Mouse (Mus musculus): ENCODE results near the gene Osm. TPM values are rescaled to one million over a fixed set of nuclear protein-coding genes. Genes with fewer than 3 reads are reported as not detected.

The Osm gene
- polyA plus RNA-seq, 1 experiment from 2014 or later, result 1.3 TPM

DNA sequence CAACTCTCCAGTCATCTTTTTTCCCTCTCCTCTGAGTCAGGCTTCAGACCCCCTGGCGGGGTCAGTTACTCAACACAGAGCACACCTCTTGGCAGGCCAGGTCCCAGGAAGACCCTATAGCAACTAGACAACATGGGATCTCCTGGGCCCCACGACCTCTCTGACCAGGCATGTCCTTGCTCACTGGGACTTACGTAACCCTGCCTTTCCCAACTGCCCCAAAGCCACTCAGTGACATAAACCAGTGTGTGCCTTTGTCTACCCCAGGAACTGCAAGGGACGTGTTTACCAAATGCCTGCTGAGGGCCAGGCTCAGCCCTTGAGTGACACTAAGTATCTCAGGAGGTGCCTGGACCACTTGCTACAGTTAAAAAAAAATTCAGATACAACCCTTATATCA, 6.4 kb upstream of the Osm start:
- peak; percentile 71 for ATAC-seq
- Histone ChIP-seq H3K36me3 (replicated peaks; ENCODE audit: insufficient read depth, low read length) (no peaks in the 10 kb centered on the region), H3K9ac (replicated peaks) (no peak overlapping the region), H3K4me3 (ENCODE audit: low read depth, low read length) (no peak overlapping the region), H3K27ac (ENCODE audit: low read depth) (peak overlapping the region; percentile 44; the same call in 1 of the 2 replicates), H3K4me2 (ENCODE audit: low read depth, low read length) (no peak overlapping the region), H3K27me3 (ENCODE audit: insufficient read depth, low read length) (no peaks in the 10 kb centered on the region), H3K4me1 (ENCODE audit: insufficient read depth) (peaks cover 32% of the 10 kb centered on the region), H3K9me3 (ENCODE audit: low read length) (no peaks in the 10 kb centered on the region)
- TF ChIP-seq EP300 (IDR thresholded peaks at IDR 0.05; ENCODE audit: low read depth) (no peak), CTCF (IDR thresholded peaks at IDR 0.05; ENCODE audit: low read depth) (no peak)
- WGBS (ENCODE audit: insufficient replicate concordance), result 59% methylated on average over 4 of the region's 4 CpGs
- DNase-seq, result peak; percentile 52

DNA sequence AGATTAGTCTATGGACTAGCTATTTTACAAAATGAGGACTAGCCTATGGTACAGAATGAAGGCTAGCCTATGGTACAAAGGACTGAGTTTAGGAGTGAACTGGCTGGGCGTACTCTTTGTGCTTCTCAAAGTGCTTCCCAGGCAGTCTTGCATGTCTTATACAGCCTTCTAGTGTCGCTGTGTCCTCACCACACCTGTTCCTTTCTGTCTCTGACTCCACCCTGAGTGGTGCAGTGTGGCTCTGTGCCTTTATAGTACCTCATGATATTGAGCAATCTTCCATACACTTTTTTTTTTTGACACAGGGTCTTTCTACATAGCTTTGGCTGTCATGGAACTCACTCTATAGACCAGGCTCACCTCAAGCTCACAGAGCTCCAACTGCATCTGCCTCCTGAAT, 4.8 kb upstream of the Osm start:
- no peak for DNase-seq
- 89% methylated on average over 2 of the region's 2 CpGs for WGBS (ENCODE audit: insufficient replicate concordance)
- Histone ChIP-seq H3K4me2 (ENCODE audit: low read depth, low read length) (no peak overlapping the region), H3K27me3 (ENCODE audit: insufficient read depth, low read length) (no peaks in the 10 kb centered on the region), H3K9me3 (ENCODE audit: low read length) (no peaks in the 10 kb centered on the region), H3K4me1 (ENCODE audit: insufficient read depth) (peaks cover 46% of the 10 kb centered on the region), H3K27ac (ENCODE audit: low read depth) (no peak overlapping the region), H3K4me3 (ENCODE audit: low read depth, low read length) (no peak overlapping the region), H3K9ac (replicated peaks) (no peak overlapping the region), H3K36me3 (replicated peaks; ENCODE audit: insufficient read depth, low read length) (no peaks in the 10 kb centered on the region)
- TF ChIP-seq CTCF (IDR thresholded peaks at IDR 0.05; ENCODE audit: low read depth) (no peak), EP300 (IDR thresholded peaks at IDR 0.05; ENCODE audit: low read depth) (no peak)
- ATAC-seq, result no peak

DNA sequence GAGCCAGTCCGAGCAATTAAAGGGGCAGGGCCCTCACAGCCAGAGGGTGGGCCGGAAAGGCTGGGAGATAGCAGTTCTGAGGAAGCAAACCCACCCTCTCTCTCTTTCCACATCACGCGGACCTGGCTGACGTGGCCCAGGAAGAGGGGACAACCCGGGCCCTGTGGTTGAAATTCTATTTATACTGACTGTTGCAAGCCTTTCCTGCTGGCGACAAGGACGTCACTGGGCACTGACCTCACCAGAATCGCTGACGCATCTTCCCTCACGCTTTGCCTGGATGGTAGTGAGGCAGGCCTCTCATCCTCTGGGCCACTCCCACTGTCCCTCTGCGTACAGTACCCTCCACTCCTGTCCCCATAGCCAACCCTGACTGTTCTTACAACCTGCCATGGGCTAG, 3.6 kb upstream of the Osm start:
- H3K4me2 ChIP-seq (ENCODE audit: low read depth, low read length), result no peak overlapping the region
- DNase-seq (peak; percentile 62), ATAC-seq (peak; percentile 27)
- TF ChIP-seq EP300 (IDR thresholded peaks at IDR 0.05; ENCODE audit: low read depth), result peak; percentile 62; the same call in 1 of the 2 replicates
- TF ChIP-seq CTCF (IDR thresholded peaks at IDR 0.05; ENCODE audit: low read depth), result no peak
- WGBS (ENCODE audit: insufficient replicate concordance), result 33% methylated on average over 11 of the region's 12 CpGs
- H3K4me1 ChIP-seq (ENCODE audit: insufficient read depth), result peaks cover 47% of the 10 kb centered on the region
- no peak overlapping the region for H3K4me3 ChIP-seq (ENCODE audit: low read depth, low read length)
- no peaks in the 10 kb centered on the region for H3K36me3 ChIP-seq (replicated peaks; ENCODE audit: insufficient read depth, low read length)
- no peaks in the 10 kb centered on the region for H3K27me3 ChIP-seq (ENCODE audit: insufficient read depth, low read length)
- H3K27ac ChIP-seq (ENCODE audit: low read depth), result peak overlapping the region; percentile 67; the same call in 1 of the 2 replicates
- H3K9ac ChIP-seq (replicated peaks), result no peak overlapping the region
- H3K9me3 ChIP-seq (ENCODE audit: low read length), result no peaks in the 10 kb centered on the region

DNA sequence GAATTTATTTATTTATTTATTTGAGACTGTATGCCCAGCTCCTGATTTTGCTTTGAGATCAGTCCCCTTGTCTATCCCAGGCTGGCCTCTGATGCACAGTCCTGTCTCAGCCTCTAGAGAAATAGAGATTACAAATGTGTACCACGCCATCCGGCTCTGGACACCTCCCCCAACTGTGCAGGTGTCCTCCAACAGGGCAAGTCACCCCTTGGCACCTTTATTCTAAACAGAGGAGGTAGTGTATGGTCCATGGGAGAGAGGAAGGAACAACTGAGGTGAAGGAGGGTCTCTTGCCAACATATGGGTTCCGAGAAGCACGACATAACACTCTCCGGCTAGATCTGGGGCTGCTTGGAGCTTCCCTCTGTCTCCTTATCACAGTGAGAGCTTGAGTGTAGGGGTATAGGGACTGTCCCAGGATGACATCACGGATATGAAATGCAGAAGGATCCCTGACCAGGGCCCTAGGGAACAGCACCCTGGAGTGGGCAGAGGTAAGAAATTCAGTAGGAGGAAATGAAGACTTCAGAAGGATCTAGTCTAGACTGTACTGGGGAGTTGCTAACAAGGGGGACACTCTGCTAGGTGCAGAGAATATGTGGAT, 1.1 kb upstream of the Osm start:
- H3K9me3 ChIP-seq (ENCODE audit: low read length), result no peaks in the 10 kb centered on the region
- no peaks in the 10 kb centered on the region for H3K27me3 ChIP-seq (ENCODE audit: insufficient read depth, low read length)
- H3K4me2 ChIP-seq (ENCODE audit: low read depth, low read length), result peak overlapping the region; percentile 88
- H3K4me3 ChIP-seq (ENCODE audit: low read depth, low read length), result no peak overlapping the region
- ATAC-seq (no peak), DNase-seq (no peak)
- WGBS (ENCODE audit: insufficient replicate concordance), result 69% methylated on average over 6 of the region's 6 CpGs
- peak overlapping the region; percentile 88 for H3K27ac ChIP-seq (ENCODE audit: low read depth)
- H3K36me3 ChIP-seq (replicated peaks; ENCODE audit: insufficient read depth, low read length), result peaks cover 13% of the 10 kb centered on the region; the same call in 1 of the 2 replicates
- peaks cover 28% of the 10 kb centered on the region for H3K4me1 ChIP-seq (ENCODE audit: insufficient read depth)
- TF ChIP-seq CTCF (IDR thresholded peaks at IDR 0.05; ENCODE audit: low read depth) (no peak), EP300 (IDR thresholded peaks at IDR 0.05; ENCODE audit: low read depth) (no peak)
- 0 out of 2 replicates have a peak overlapping the region, but pooled peaks have one; percentile 59 for H3K9ac ChIP-seq (replicated peaks)

DNA sequence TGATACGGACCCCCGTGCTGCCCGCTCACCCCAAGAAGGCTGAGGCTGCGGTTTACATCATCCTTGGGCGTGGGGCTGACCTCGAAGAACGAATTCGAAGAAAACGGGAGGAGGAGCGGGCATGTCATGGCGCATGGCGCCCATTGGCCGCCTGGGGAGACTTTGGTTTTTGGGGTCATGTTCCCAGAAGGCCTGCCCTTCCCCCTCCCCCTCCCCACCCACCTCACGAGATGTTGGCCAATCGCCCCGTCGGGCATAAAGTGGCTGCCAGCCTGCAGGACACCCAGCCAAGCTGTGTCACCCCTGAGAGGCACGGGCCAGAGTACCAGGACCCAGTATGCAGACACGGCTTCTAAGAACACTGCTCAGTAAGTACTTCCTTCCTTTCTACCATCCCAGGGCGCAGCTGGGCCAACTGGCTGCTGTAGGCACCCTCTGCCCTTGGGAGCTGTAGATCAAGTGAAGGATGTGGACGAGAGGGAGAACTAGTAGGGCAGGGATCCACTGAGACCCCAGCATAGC, 387 bp downstream of the Osm start:
- ATAC-seq (peak; percentile 41), DNase-seq (peak; percentile 54)
- Histone ChIP-seq H3K9me3 (ENCODE audit: low read length) (no peaks in the 10 kb centered on the region), H3K27me3 (ENCODE audit: insufficient read depth, low read length) (no peaks in the 10 kb centered on the region), H3K4me1 (ENCODE audit: insufficient read depth) (peaks cover 27% of the 10 kb centered on the region), H3K27ac (ENCODE audit: low read depth) (peak overlapping the region; percentile 88), H3K9ac (replicated peaks) (peak overlapping the region; percentile 59), H3K4me2 (ENCODE audit: low read depth, low read length) (peak overlapping the region; percentile 88), H3K36me3 (replicated peaks; ENCODE audit: insufficient read depth, low read length) (peaks cover 13% of the 10 kb centered on the region; the same call in 1 of the 2 replicates), H3K4me3 (ENCODE audit: low read depth, low read length) (peak overlapping the region; percentile 59)
- 52% methylated on average over 21 of the region's 21 CpGs for WGBS (ENCODE audit: insufficient replicate concordance)
- no peak for TF ChIP-seq CTCF (IDR thresholded peaks at IDR 0.05; ENCODE audit: low read depth)
- TF ChIP-seq EP300 (IDR thresholded peaks at IDR 0.05; ENCODE audit: low read depth), result no peak

DNA sequence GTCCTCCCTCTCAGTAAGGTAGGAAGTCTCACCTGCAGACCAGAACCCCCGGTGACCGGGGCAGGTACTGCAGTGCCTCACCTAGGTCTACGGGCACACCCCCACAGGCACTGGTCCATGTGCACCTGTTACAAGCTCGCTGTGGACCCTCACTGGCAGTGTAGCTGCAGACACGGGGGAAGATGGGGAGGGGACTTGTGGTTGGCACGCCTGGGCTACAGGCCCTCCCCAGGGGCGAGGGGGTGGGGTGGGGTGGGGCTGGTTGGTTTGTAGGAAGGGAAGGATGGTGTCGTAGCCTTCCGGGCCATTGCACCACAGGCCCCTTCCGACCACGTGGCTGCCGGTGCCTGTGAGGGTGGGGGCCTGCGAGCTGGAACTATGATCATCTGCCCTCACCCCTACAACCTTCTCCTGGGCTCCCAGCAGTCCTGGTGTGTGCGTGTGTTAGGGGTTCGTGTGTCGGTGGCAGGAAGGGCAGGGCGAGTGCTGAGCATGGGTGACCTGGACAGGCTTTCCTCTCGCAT, 1.2 kb downstream of the Osm start:
- Histone ChIP-seq H3K4me2 (ENCODE audit: low read depth, low read length) (peak overlapping the region; percentile 88), H3K9me3 (ENCODE audit: low read length) (no peaks in the 10 kb centered on the region), H3K36me3 (replicated peaks; ENCODE audit: insufficient read depth, low read length) (peaks cover 13% of the 10 kb centered on the region; the same call in 1 of the 2 replicates), H3K4me3 (ENCODE audit: low read depth, low read length) (peak overlapping the region; percentile 59), H3K27ac (ENCODE audit: low read depth) (peak overlapping the region; percentile 88), H3K4me1 (ENCODE audit: insufficient read depth) (peaks cover 27% of the 10 kb centered on the region), H3K9ac (replicated peaks) (peak overlapping the region; percentile 59), H3K27me3 (ENCODE audit: insufficient read depth, low read length) (no peaks in the 10 kb centered on the region)
- WGBS (ENCODE audit: insufficient replicate concordance), result 33% methylated on average over 18 of the region's 18 CpGs
- TF ChIP-seq EP300 (IDR thresholded peaks at IDR 0.05; ENCODE audit: low read depth) (no peak), CTCF (IDR thresholded peaks at IDR 0.05; ENCODE audit: low read depth) (0 out of 2 replicates have a peak, but pooled peaks have one; percentile 14)
- ATAC-seq, result peak; percentile 48
- peak; percentile 77 for DNase-seq
